Mouse (Mus musculus) mature B cell (primary cell): ENCODE results near the gene Serpinb6c.
"Not testable (repeated sequence)": the region's sequence is repeated elsewhere in the genome, so short reads cannot be mapped to it uniquely, and the experiment has no call there.

Source experiments
- in situ Hi-C: fragments of 300-500 bp; cut with MboI; formaldehyde crosslinking; loops from 2 replicates; pipeline ENCODE4 v1.14.3; 2019

Serpinb6c gene

DNA sequence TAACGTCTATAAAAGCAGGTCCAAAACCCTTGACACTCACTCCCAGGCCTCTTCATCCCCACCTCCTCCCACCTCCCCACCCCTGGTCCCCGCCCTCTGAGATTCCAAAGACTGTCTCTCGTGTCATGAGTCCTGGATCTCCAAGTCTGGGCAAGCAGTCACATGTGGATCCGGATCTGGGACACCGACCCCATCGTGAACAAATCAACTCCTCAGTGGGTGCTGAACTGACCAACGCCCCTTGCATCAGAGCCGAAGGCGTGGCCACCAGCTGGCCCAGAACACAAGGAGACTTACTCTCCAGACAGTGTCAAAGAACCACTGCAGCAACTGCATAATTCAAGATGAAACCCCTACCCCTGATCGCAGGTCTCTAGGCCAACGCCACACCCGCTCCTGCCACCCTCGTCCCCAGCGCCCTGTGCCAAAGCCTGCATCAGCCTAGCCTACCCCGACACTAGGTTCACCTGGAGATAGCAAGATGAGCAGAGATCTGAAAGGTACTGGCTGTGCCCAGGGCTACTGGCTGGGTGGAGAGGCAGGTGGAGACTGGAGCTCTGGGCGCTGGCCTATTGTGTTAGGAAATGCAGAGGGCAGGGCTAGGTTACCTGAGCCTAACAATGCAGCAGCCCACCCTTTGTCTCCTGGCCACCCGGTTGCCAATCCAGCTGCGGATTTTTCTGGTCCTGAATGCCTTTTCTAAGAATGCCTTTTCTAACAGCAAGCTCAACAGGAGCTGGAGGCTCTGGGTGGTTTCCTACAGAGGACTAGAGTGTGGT is at the start of gene Serpinb6c:
Gene Serpinb6c (minus strand): TSS at position 533 of the 779 bp plus-strand sequence.
- in situ Hi-C loops = no loop called here

DNA sequence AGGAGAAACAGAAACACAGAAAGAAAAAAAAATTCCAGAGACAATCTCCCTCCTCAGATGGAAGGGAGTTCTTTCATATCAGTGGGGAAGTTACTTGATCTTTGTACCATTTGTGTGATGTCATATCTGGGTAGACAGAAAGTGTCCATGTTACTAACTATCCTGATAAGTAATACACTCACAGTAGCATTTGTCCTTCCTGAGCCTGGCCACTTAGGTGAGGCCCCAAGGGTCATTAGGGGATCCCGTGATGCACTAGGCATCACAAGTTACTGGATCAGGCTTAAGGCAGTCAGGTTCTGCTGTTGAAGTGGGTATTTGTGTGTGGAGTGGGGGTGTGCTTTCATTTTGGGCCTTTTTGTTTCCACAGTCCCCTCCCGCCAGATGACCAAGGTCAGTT is 47.4 kb upstream of the Serpinb6c start:
- in situ Hi-C loops = no loop called here

DNA sequence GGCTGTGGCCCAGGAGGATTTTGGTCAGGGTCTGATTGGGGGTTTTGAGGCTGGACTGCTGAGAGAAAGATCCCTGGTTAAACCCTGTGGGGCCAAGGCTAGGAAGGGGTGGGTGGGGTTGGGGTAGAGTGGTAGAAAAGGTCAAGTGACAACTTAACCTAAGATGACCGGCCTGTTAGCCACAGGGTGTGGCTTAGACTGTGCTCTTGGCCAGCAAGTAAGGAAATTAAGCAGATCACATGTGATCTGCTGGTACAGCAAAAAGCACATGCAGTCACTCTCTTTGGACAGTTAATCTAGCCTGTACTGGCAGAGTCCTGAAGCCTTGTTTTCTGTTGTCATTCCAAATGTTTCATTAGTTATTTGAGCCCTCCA is 46.6 kb upstream of the Serpinb6c start:
- in situ Hi-C loops = no loop called here

DNA sequence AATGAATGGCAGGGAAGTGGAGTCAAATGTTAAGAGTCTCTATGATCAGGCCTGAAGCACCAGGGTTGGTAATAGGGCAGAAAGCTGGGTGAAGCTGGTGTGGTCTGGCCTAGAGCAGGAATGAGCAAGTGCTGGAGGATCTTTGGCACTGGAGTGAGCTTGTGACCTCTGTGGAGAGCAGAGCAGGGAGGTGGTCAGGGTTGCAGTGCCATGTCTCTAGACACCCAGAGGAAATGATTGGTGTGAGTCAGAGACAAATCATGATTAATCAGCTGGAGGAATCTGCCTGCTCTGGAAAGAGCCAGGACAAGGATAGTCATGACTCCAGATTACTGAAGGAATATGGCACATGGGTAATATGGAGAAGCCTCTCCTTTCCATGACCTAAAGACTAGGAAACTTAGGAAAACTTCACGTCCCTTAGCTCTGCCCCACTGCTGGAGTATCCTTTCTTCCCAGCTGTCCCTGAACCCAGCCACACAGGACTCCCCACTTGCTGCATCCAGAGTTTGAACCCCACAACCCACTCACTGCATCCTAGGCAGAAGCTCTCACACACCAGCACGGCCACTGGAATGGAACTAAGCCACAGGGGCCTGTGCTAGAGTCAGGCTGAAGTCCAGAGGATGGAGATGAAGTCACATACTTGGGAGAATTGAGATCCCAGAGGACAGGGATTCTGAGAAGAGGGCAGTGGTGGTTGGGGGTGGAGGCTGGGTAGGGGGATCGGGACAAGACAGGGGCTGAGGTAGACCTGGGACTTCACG is 46.0 kb upstream of the Serpinb6c start:
- in situ Hi-C loops = no loop called here

DNA sequence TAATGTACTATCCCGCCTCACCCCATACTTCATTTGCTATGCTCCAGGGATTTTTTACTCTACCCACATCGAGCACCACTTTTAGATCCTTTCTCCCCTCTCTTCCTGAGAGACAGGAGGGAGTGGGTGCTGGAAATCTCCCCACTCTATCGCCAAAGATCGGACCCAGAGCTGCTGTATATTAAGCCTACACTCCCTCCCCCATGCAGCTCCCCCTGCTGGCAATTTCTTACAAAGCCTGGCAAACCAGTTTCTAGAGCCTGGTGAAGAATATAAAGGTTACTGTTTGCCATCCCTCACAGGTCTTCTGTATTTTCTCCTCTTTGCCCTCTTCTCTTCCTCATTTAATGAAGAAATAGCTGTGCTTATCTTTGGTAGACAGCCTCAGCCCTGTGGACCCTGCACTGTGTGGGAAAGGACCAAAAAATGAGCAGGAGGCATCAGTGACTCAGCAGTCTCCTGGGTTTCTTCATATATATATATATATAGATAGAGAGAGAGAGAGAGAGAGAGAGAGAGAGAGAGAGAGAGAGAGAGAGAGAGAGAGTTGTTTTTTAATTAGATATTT is 36.8 kb upstream of the Serpinb6c start:
- in situ Hi-C loops = no loop called here

DNA sequence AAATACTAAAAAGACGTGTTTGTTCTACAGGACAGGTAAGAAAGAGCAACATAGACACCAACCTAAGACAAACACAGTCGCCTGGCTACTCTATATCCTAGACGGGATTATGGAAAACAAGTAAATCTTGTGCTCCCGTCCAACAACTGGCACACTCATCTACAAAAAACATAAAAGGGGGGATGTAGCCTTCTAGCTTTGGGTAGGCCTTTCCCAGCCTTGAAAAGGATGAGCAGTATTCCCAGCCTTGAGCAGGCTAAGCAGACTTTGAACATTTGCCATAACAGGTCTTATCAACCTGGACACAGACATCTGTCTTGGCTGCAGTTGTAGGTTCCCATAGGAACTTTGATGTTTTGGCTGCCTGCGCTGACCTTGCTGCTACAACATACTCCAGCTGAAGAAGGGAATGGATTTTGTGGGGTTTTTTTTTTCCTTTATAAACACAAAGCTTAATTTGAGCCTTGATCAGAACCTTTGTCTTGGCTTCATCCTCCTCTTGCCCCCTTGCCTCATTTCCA is 35.8 kb upstream of the Serpinb6c start:
- in situ Hi-C loops = no loop called here

DNA sequence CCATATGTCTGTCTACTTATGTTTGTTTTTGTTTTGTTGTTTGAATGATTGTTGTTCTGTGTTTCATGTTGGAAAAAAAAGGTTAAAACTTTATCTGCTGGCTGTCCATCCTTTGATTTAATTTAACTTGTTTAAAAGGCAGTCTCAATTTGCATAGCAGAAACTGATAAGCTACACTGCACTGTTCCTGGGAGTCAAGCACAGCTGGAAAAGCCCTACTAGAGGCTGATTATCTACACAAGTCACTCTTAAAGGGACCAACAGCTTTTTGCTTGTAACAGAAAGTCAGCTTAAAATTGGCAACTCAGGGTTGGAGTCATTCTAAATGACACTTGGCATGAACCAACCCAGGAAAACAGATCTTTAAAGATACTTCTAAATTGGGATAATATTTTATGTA is 32.1 kb upstream of the Serpinb6c start:
- in situ Hi-C loops = not testable (repeated sequence)

DNA sequence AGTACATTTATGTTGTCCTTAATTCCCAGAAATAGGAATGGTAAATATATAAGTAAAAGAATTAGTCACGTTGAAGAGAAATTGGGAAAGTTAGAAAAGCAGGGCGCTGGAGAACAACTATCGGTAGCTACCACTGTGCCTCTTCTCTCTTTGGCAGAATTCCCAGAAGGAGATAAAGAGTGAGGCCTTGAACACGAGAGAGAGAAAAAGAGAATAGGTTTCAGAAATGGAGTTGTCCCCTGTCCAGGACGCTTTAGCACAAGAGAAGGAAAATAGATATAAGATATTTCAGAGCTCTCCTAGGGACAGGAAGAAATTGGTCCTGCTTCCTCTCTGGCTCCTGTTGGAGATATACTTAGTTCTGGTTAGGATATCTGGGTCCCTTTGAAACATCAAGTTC is 31.6 kb upstream of the Serpinb6c start:
- in situ Hi-C loops = no loop called here

DNA sequence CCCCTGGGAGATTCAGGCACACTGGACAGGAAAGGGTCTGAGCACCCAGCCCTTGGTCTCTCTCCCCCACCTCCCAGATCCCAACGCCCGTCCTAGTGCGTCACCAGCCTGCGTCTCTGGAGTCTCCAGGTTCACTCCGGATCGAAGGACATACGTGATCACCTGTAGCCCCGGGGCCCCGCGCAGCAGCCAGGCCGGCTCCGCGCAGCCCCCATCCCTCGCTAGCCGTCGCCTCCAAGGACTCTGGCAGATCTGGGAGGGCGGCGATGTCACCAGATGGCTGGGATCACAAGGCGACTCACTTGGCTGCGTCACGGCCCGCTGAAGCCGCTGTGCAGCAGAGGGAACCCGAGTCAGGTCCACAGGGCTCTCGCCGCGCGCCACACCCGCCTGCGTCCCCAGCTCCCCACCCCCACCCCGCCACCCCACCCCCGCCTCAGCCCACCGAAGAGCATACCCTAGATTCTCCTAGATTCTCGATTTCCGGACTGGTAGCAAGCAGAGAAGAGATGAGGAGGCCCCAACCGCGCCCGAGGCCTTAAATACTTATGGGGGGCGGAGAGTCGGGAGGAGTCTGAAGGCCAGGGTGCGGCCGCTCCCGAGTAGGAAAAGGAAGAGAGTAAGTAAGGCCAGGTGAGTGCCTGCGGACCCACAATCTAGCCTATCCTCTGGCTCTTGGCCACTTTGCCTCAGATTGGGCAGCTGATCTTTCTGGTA is 30.1 kb upstream of the Serpinb6c start:
- in situ Hi-C loops = no loop called here

DNA sequence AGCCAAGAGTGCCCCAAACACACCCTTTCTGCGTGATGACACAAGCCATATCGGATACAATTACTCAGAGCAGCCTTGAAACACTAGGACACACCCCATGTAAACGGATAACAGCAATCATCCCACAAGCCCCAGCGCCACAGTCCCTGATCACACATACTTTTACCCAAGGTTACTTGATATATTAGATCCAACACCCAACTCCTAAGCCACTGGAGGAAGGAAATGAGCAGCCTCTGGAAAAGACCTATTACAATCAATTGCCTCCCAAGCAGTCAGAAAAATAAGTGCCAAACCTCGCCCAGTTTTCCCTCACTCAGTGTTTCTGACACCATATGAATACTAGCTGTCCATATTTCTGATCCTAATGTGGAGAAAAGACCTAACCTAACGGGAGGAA is 29.2 kb upstream of the Serpinb6c start:
- in situ Hi-C loops = no loop called here

DNA sequence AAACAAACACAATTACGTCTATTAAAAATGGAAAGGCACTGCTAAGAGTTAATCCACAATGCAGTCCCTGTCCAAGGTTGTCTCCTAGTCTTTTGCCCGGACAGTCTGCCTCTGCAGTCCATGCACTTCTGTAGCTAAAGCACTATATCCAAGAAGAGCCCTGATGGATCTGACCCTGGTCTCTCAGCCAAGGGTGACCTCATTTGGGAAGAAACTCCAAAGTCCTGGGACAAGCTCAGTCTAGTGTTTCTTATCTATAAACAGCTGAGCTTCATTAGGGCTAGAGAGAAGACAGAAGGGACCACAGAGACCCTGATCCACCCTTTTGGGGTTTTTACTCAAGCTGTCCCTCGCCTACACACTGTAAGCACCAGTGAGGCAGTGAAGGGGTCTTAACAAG is 25.4 kb upstream of the Serpinb6c start:
- in situ Hi-C loops = no loop called here

DNA sequence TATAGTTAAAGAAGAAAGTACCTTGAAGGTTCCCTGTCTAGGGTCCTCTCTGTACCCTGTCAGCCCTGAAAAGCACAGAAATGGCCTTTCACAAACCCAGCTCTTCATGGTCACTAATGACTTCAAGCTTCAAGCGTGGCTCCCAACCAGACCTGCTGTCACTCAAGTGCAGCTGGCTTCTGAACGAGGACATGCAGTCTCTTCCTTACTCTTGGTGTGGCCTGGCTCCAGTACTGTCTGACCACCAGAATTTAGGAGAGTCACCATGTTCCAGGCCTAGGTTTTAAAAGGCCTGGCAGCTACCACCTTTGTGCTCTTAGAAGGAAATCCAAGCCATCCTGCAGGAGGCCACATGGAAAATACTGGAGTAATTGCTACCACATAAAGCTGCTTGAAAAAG is 24.8 kb upstream of the Serpinb6c start:
- in situ Hi-C loops = no loop called here

DNA sequence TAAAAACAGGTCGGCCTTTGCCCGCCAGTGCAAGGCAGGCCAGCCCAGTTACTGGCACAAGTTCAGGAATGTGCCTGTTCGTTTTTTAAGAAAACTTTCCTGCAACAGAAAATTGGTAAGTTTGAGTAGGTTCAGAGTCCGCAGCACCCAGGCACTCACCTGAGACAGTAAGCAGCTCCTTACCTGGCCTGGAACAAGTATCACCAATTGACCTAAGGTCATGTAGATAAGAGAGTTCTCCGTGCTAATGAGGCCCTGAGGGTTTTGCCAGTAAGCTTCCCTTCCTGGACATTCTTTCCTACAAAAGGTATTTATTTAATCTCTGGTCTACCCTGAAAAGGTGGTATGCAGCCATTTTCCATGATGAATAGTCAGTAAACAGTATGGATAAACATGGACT is 16.2 kb upstream of the Serpinb6c start:
- in situ Hi-C loops = no loop called here

DNA sequence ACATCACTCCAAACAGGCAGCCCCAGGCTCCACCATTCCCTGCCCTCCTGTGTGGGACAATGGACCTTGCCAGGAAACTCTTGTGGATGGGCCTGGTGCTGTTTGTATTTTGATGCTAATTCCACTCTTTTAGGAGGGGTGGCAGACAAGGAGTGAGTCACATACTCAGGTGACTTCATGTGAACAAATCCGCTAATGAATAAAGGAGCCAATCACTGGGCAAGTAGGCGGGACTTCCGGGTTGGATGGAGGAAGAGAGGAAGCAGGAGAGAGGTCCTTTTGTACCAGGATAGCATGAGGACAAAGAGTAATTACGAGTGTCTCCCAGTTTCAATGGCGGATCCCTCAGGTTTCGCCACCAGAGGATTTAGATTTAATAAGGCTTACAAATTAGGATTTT is 15.5 kb upstream of the Serpinb6c start:
- in situ Hi-C loops = no loop called here

DNA sequence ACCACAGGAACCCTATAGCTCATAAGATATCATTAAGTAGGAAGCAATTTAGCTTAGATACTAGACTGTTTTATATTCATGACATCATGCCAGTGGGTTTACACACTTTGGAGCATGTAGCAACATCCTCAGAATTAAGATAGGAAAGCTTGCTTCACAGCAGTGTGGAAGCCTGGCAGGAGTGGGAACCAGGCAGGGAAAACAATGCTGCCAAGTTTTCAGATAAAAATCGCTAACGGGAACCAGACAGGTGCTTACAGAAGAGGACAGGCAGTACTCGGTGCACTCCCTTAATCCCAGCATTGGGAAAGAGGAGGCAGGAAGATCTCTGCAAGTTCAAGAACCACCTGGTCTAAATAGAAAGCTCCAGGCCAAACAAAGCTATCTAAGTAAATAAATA is 1.3 kb upstream of the Serpinb6c start:
- in situ Hi-C loops = no loop called here

DNA sequence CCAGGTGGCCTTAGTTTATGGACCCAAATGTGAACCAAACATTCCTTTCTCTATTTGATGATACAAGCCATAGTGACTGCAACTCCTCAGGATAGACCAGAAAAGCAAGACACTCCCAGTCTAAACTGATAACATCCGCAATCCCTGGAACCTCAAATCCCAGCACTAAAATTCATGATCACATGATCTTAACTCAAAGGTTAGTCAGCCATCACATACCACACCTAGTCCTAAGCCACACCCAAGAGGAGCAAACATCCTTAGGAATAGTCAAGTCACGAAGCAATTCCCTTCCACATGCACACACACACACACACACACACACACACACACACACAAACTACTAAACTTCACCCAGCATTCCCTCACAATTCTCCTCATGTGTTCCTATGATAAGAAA is 2.2 kb downstream of the Serpinb6c start:
- in situ Hi-C loops = no loop called here

DNA sequence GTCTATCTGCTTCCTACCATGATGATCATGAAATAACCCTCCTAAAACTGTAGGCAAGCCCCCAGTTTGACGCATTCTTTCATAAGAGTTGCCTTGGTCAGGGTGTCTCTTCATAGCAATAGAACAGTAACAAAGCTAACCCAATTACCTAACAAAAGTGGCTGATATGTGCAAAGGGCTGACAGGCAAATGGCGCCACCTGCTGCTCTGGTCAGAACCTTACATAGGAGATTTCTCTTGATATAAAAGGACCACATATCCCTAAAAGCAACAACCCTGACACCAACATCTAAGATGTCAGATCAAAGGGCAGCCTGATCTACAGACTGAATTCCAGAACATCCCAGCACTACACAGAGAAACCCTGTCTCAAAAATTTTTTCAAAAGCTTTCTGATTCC is 11.3 kb downstream of the Serpinb6c start:
- in situ Hi-C loops = no loop called here

DNA sequence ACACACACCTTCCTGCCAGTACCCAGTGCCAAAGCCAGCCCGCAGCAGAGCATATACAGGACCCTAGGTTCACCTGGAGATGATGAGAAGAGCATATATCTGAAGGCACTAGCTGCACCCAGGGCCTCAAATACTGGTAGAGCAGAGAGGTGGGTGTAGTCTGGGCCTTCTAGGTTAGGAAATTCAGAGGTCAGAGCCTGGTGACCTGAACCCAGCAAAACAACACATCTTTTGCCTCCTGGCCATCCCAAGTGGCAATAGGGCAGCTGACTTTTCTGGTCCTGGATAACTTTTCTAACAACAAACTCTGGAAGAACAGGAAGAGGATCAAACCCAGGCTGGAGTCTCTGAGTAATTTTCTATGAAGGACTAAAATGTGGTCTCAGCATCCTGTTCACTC is 62.2 kb downstream of the Serpinb6c start, which contains the start of gene Serpinb6e:
Gene Serpinb6e (minus strand): TSS at position 101 of the 400 bp plus-strand sequence.
- in situ Hi-C loops = no loop called here

DNA sequence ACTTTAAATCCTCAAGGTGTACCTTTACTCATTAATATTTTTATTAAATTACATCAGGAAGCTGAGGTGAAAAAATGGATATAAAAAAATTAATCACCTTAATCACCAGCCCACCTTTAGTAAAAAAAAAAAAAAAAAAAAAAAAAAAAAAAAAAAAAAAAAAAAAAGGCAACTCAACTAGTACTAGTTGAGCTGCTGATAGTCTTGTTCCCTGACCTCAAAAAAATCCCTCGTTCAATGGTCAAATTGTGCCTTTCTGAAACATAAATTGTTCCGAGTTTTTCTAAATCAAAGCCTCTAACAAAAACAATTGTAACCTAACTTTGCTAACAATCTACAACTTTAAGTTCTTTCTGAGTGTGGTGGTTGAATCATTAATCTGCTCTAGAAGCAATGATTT is 74.8 kb downstream of the Serpinb6c start:
- in situ Hi-C loops = no loop called here
